Mouse (Mus musculus): ENCODE measurements around the gene Olfr1133. TPM values are rescaled to one million over a fixed set of nuclear protein-coding genes. Genes with fewer than 3 reads are reported as not detected.

Olfr1133 gene
- polyA plus RNA-seq, 1 experiment from 2014 or later, result not detected

Other genes starting within 250 kb of the Olfr1133 start
- not detected in 2 replicates for gene Olfr1123, start 230.7 kb downstream of the Olfr1133 start, polyA plus RNA-seq (2015; fragmentation: Nextera tagmentation; extraction: Ambion mirVana)
- gene Olfr1124, start 217.1 kb downstream of the Olfr1133 start, polyA plus RNA-seq (2015; fragmentation: Nextera tagmentation; extraction: Ambion mirVana), result not detected in 2 replicates
- gene Olfr1126, start 193.4 kb downstream of the Olfr1133 start, polyA plus RNA-seq (2015; fragmentation: Nextera tagmentation; extraction: Ambion mirVana), result not detected in 2 replicates
- gene Pramel7, start 150.3 kb downstream of the Olfr1133 start, polyA plus RNA-seq (2015; fragmentation: Nextera tagmentation; extraction: Ambion mirVana), result not detected in 2 replicates
- gene Pramel6, start 140.8 kb downstream of the Olfr1133 start, polyA plus RNA-seq (2015; fragmentation: Nextera tagmentation; extraction: Ambion mirVana), result not detected in 2 replicates
- gene Olfr153, start 115.6 kb downstream of the Olfr1133 start, polyA plus RNA-seq (2015; fragmentation: Nextera tagmentation; extraction: Ambion mirVana), result not detected in 2 replicates
- gene Olfr1128, start 101.8 kb downstream of the Olfr1133 start, polyA plus RNA-seq (2015; fragmentation: Nextera tagmentation; extraction: Ambion mirVana), result not detected in 2 replicates
- gene Olfr1129, start 73.5 kb downstream of the Olfr1133 start, polyA plus RNA-seq (2015; fragmentation: Nextera tagmentation; extraction: Ambion mirVana), result not detected in 2 replicates
- gene Olfr1130, start 41.2 kb downstream of the Olfr1133 start, polyA plus RNA-seq (2015; fragmentation: Nextera tagmentation; extraction: Ambion mirVana), result not detected in 2 replicates
- not detected in 2 replicates for gene Olfr1131, start 20.3 kb downstream of the Olfr1133 start, polyA plus RNA-seq (2015; fragmentation: Nextera tagmentation; extraction: Ambion mirVana)
- not detected in 2 replicates for gene Olfr1132, start 9.8 kb downstream of the Olfr1133 start, polyA plus RNA-seq (2015; fragmentation: Nextera tagmentation; extraction: Ambion mirVana)
- gene Olfr1134, start 11.1 kb upstream of the Olfr1133 start, polyA plus RNA-seq (2015; fragmentation: Nextera tagmentation; extraction: Ambion mirVana), result not detected in 2 replicates
- gene Olfr1135, start 26.3 kb upstream of the Olfr1133 start, polyA plus RNA-seq (2015; fragmentation: Nextera tagmentation; extraction: Ambion mirVana), result not detected in 2 replicates
- not detected in 2 replicates for gene Olfr1136, start 46.6 kb upstream of the Olfr1133 start, polyA plus RNA-seq (2015; fragmentation: Nextera tagmentation; extraction: Ambion mirVana)
- gene Olfr1137, start 65.8 kb upstream of the Olfr1133 start, polyA plus RNA-seq (2015; fragmentation: Nextera tagmentation; extraction: Ambion mirVana), result not detected in 2 replicates
- not detected in 2 replicates for gene Olfr1138, start 92.6 kb upstream of the Olfr1133 start, polyA plus RNA-seq (2015; fragmentation: Nextera tagmentation; extraction: Ambion mirVana)
- not detected in 2 replicates for gene Olfr1140, start 96.4 kb upstream of the Olfr1133 start, polyA plus RNA-seq (2015; fragmentation: Nextera tagmentation; extraction: Ambion mirVana)
- gene Olfr1141, start 106.6 kb upstream of the Olfr1133 start, polyA plus RNA-seq (2015; fragmentation: Nextera tagmentation; extraction: Ambion mirVana), result not detected in 2 replicates
- gene Olfr152, start 132.1 kb upstream of the Olfr1133 start, polyA plus RNA-seq (2015; fragmentation: Nextera tagmentation; extraction: Ambion mirVana), result not detected in 2 replicates
- not detected in 2 replicates for gene Olfr1143, start 153.2 kb upstream of the Olfr1133 start, polyA plus RNA-seq (2015; fragmentation: Nextera tagmentation; extraction: Ambion mirVana)
- not detected in 2 replicates for gene Olfr1145, start 162.4 kb upstream of the Olfr1133 start, polyA plus RNA-seq (2015; fragmentation: Nextera tagmentation; extraction: Ambion mirVana)
- not detected in 2 replicates for gene Olfr1148, start 183.2 kb upstream of the Olfr1133 start, polyA plus RNA-seq (2015; fragmentation: Nextera tagmentation; extraction: Ambion mirVana)
- gene Olfr1150-ps1, start 196.6 kb upstream of the Olfr1133 start, polyA plus RNA-seq (2015; fragmentation: Nextera tagmentation; extraction: Ambion mirVana), result not detected in 2 replicates
- not detected in 2 replicates for gene Olfr1151, start 208.5 kb upstream of the Olfr1133 start, polyA plus RNA-seq (2015; fragmentation: Nextera tagmentation; extraction: Ambion mirVana)
- not detected in 2 replicates for gene Olfr1152, start 219.1 kb upstream of the Olfr1133 start, polyA plus RNA-seq (2015; fragmentation: Nextera tagmentation; extraction: Ambion mirVana)
- not detected in 2 replicates for gene Olfr1153, start 247.6 kb upstream of the Olfr1133 start, polyA plus RNA-seq (2015; fragmentation: Nextera tagmentation; extraction: Ambion mirVana)

Measured in heart, embryonic 16.5 days (tissue).